Mouse (Mus musculus) yolk sac, embryonic 10.5 days (tissue): Measurements from ENCODE around the gene Sipa1l2.
A peak's percentile ranks its signal among the peaks of the same experiment; 100 is the strongest.

Experiments used
- DNase-seq: peaks from one replicate; pipeline ENCODE4 v3.0.0-alpha.2; 2017; ENCODE audit warnings: low spot score

The Sipa1l2 gene

DNA sequence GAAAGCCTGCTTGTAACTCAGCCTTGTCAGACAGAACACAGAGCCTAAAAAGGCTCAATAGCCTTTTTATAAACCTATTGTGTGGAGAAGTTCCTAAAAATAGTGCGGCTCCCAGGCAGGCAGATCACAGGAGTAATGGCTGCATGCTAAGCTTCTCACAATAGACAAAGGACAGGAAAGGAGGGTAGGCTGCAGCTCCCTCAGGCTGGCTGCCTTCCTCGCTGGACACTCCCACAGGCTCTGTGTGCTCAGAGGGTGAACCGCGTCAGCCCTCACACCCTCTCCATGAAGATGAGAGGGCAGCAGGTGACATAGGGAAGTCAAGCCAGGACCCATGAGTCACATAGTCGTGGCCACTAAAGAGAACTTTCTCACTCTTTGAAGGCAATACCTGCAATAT lies 55.7 kb downstream of the Sipa1l2 start:
- DNase-seq = no peak

DNA sequence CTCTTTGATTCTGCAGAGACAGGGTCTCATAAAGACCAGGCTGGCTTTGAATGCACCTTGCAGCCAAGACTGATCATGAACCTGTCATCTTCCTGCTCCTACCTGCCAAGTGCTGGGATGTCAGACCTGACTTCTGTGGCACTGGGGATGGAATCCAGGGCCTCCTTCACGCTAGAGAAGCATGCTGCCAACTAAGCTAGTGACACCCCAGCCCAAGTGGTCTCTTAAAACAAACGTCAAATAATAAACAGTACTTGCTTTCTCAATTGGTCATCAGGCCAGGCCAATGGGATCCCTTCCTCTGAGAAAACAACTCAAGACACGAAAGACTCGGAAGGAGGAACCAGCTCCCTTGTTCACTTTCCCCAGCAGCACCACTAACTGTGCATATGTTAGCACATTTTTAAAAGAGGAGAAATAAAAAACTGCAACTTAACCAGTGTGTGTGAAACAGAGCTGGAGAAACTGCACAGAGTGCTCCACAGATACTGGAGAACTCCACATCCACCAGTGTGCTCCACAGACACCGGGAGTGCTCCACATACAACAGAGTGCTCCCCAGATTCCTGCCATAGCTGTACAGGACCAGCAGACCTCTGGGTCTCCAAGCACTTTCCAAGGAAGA lies 56.3 kb downstream of the Sipa1l2 start:
- DNase-seq = no peak

DNA sequence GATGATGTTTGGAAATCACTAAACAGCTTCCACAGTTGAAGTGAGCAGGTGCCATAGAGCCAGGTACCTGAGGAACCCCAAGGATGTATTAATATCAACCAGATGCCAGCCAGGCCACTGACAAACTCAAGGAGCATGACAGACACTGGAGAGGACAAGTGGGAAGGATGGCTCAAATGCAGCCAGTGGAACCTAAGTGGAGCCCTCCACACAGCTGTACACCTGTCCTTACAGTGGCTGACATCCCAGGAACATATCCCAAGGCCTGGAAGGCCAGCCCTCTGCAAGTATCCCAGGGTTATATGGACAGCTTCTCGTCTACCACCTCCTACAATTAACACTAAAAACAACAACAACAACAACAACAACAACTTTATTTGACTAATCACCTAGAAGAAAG lies 57.0 kb downstream of the Sipa1l2 start:
- DNase-seq = no peak

DNA sequence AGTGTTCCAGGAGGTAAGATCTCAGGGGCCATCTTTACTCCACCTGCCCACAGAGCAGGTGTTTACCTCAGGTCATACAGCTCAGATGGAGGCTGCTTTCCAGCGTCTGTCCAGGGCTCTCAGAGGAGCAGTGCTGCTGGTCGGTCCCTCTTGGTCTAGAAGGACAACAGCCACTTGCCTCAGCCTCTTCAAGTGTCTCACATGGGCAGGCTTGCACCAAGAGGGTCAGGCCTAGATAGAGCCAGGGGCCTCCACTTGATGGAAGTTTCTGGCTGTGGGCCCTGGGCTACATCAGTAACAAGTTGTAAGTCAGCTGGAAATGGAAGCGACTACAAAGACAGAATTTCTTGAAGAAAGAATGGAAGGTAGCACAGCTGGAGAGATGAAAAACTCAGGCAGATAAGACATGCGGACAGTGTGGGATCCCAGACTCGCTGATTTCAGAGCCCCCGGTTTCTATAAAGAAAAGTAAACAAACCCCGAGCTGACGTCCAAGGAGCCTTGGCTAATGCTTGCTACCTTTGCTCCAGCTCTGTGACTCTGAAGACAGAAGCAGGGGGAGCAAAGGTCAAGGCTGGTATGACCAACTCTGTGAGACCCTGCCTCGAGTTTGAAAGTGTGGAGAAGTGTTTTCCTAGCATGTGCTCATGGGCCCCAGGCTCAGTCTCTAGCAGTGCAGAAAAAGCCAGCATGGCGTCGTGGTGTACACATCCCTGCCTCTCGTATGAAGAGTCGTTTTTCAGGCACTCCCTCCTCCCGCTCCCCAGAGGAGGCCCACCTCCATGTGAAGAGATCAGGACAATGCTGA lies 58.5 kb downstream of the Sipa1l2 start:
- peak; percentile 77 for DNase-seq

DNA sequence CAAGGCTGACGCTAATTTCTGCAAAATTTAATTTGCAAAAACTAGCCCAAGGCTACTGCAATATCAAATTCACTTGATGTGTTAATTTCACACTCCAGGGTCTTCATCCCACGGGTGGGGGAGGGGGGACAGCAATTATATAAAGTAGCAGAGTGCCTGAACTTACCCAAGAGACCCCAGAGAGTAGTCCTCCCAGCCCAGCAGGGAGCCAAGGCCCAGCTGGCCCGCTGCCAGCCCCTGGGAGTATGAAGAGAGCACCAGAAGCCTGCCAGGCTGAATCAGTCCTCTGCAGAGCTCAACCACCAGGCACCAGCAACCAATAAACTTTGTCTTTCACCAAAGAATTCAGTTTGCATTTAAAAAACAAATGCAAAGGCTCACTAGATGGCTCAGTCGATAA lies 59.8 kb downstream of the Sipa1l2 start:
- no peak for DNase-seq

DNA sequence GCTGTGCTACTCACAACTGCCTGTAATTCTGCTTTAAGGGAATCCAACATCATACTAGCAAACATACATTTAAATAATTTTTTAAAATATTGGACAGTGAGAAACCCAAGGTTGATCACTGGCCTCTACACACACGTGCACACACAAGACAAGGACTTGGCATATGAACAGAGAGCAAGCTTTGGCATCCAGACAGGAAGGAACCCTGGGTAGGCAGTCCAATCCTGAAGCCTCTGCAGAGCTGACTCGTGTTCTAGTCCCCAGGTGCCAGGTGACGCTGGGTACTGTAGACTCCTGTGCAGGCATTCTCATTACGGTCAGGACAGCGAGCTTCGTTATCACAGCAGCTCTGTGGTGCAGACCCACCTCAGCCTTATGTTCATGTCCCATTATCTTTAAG lies 60.4 kb downstream of the Sipa1l2 start:
- DNase-seq = no peak

DNA sequence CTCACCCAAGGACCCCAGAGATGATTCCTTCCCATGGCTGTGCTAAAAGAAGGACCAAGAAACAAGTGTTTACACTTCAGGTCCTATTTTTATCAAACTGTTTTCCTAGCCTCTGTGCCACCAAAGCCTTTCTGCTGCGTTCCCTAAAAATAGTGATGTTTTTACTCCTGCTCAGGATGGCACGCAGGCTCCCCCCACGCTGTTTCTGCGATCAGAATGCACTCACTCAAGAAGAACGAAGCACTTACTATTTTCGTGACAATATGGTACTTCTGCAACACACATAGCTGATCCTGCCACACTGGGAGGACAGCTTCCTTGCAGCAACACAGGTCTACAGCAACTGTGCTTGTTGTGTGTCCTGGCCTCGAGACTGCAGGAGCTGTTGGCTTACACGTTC lies 62.3 kb downstream of the Sipa1l2 start:
- no peak for DNase-seq

DNA sequence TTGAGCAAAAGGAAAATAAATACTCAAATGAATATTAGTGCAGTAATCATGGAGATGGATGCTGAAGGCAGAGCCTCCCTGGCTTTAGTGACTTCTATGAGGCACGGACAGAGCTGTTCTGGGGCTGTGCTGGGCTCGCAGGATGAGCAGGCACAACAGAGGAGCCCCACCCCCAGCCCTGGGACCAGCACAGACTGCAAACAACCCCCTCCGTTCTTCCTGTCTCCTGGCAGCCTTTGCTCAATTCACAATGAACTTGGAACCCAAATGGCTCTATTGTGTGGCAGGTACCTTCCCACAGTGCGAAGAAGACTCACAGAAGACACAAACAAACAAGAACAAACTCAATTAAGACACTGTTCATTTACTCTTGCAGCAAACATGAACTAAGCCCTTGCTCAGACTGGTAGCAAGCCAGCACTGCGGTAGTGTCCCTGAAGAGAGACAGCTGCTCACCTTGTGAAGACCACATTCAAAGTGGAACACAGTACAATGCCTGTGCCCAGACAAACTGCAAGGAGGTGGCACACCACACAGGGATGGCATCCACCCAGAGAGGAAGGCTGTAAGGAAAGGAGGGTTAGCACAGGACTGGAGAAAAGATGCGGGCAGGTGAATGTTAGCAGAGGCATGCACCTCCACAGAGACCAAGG lies 64.9 kb downstream of the Sipa1l2 start:
- DNase-seq = peak; percentile 60

DNA sequence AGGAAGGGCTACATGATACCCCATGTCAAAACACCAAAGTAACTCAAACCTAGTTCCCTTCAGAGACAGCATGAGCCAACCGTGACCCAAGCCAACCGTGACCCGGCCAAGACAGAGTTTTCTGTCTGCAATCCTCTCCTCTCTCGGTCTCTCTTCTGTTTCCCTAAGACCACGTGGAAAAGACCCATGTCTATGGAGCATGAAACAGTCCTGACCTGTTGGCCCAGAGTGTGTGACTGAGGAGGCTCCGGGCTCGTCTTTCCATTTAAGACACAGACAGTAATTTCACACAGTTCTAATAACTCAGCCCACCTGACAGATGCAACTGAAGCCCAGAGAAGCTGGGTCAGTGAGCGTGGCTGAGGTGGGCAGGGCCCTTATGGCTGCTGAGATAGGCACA lies 65.8 kb downstream of the Sipa1l2 start:
- no peak for DNase-seq

DNA sequence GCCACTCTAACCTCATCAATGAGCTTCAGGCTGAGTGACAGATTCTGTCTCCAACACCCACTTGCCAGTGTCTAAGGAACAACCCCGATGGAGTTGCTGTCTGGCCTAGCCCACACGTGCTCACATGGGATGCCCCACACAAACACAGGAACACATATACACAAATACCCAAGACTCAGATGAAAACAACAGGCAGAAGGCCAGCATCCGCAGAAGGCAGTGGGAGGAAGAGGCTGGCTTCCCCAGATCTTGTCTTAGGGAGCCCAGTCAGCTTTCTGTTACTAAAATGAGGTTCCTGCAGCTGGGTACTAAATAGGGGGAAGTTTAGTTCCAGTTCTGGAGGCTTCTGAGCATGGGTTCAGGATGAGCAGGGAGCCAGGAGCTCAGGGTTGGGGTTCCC lies 66.8 kb downstream of the Sipa1l2 start:
- no peak for DNase-seq

DNA sequence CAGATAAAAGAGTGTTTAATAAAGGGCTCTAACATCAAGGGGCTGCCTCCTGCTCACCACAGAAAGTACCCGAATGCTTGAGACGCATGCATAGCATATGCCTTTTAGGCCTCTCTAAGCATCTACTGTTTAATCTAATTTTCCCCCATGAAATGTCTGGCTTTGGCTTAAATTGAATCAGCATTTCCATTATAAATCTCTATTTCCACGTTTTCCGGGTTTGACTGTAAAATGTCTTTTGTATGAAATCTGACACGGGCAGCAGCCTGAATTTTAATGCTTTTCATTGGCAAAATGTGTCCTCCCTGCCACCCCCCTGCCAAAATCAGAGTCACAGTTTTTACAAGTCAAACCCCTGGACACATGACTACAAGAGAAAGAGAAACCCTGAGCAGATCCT lies 69.6 kb downstream of the Sipa1l2 start:
- no peak for DNase-seq

DNA sequence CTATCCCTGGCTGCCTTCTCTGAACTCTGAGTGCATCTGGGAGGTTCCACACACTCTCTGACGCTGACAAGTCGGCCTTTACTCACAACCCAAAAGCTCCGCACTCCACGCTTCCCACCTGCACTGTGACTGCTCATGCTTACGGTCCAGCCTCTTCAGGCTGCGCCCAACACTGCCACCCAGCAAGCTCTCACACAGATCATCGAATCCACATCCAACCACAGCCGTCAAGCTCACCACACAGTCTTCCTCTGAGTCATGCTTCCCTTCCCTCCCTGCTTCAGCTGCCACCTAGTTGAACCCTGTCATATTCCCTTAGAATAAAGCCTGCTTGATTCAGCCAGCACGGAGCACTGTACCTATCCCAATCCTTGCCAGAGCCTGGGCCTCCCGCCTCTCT lies 71.1 kb downstream of the Sipa1l2 start:
- no peak for DNase-seq

DNA sequence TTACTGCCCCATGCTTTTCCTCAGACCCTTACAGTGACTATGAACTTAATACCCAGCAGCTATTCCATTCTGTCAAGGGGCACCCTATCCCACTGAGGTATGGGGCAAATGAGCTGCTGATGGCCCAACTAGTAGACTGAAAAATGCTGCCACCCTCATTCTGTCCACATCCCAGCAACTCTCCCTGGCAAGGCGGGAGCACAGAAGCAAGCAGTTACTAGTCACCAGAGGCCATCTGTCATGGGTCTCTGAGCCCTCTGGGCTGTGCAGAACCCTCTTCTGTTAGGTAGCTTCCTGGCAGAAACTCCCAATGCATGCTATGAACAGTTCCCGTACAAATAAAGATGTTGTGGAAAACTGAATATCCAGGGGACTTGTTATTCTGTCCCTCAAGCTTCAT lies 74.1 kb downstream of the Sipa1l2 start:
- DNase-seq = no peak

DNA sequence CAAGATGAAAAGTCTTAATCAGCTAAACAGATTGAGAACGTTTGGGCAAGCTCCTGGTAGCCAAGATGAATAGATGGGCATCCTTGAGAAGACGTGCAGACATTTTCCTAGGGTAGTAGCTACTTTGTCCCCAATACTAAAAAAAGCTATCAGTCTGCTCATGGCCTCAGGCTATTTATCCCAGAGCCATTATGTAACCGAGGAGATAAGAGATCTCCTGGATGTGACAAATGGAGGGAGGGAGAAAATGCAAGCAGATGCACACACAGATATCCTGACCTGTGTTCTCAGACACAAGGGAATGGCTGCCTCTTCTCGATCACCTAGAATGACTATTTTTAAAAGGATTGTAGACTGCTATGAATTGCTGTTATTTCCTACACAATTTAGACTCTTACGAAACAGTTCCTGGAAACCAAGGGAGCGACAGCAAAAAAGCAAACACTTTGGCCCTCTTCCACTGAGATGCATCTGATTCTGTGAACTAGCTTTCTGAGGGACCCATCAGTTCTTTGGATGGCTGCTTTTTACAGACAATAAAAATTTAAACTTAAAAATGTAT lies 76.3 kb downstream of the Sipa1l2 start:
- no peak for DNase-seq

DNA sequence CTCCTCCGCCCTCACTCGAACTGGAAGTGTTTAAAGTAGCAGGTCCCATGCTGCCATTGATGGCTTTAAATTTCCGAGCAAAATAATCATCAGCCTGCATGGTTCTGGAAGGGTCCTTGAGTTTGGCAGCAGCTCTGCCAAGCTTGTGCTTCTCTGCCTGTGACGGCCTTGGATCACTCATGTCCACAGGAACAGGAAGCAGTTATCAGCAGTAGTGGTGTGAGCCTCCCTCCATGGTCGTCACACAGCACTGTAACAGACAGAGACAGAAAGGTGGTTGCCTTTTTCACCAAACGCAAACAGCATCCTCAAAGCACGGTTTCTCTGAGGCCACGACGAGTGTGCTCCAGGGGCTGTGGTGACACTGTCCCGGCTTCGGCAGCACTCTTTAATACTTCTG lies 77.2 kb downstream of the Sipa1l2 start:
- DNase-seq = no peak

DNA sequence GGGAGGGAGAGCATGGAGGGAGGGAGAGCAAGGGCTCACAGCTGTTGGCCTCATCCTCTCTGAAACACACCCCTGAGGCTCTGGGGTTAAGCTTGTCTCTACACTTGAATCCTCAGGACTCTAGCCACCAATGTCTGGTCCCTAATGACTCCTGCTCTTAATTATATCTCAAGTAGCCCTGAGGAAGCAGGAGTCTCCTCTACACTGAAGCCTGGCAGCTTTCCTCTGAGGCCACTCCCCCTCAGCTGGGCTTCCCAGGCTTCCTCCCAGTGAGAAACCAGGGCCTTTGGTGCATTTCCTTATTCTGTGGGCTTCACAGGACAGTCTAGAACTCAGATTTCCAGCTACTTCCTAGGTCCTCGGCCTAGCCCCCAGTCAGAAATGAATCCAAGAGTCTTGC lies 80.9 kb downstream of the Sipa1l2 start:
- DNase-seq = no peak

DNA sequence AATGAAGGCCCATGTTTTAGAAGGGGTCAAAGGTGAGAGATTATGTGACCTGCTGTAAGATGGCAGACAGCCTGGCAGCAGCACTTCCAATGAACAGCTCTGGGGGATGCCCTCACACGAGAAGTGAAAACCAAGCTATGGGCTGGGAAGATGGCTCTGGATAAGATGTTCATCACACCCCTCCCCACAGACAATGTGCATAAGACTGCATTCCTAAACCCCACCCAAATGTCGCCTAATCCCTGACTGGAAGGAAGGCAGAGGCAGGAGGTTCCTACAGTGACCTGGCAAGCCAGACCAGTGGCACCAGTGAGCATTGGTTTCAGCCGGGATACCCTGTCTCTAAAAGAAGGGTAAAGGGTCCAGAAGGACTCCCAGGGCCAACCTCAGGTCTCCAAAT lies 83.9 kb downstream of the Sipa1l2 start:
- DNase-seq = no peak

DNA sequence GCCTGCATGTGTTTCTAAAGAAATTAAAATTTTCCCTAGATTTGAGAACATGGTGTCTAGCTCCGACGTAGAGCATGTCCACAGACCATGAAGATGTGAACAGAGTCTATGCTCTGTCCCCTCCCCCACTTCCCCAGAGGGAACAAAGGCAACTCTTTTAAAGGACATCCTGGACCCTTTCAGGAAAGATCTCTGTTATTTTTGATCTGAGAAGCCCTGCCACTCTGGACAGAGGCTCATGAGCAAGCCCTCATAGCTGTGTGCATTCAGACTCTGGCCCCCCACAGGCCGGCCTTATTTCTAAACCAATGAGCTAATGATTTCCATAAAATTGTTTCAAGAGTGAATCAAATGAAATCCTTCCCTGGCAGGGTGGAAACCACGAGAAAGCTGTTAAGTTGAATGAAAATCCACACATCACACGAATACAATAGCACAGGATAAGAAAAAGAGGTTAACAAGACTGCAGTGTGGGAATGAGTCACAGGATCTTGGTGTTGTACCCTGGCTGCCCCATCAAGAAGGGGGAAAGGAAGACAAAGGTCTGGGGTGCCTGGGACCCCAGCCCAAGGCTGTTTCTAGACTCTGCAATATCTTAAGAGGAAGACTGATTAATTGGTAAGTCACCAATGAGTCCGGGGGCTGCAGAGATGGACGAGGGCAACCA lies 84.9 kb downstream of the Sipa1l2 start:
- no peak for DNase-seq

DNA sequence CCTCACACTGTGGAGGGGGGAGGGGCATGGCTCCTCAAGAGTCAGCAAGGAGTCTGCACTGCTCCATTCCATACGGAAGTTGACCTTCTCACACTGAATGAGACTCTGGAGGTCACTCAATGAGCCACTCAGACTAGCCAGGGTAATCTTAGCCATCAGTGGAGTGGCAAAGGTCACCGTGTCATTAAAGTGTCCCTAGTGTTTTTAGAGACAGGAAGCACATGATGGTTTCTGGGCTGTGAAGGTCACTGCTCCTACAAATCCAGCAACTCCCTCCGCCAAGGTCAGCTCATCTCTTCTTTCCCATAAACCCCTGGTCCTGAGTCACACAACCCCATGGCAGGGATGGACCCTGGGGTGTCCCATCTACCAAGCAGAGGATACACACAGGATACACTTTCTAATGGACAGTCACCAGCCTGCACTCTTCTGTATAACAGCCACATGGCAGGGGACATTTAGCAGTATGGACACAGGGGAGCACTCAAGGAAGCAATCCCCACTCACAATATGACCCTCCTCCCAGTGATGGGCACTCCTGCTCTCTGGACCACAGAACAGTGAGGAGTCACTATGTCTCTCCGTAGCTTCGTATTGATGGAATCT lies 87.0 kb downstream of the Sipa1l2 start:
- peak; percentile 31 for DNase-seq

DNA sequence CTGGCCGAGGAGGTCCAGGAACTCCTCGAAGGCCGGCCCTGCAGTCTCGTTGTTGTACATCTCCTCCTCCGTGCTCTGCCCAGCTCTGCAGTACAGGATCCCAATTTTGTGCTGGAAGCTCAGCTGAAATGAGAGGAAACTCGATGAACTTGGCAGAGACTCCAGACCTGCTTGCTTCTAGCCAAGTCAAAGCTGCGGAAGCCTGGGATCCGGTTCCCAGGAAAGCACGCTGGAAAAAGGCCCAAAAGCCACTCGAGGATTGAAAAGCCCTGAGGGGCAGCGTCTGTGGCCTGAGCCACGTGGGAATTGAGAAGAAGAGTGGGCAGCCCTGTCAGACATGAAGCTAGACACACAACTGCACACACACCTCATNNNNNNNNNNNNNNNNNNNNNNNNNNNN lies 94.7 kb downstream of the Sipa1l2 start:
- no peak for DNase-seq

DNA sequence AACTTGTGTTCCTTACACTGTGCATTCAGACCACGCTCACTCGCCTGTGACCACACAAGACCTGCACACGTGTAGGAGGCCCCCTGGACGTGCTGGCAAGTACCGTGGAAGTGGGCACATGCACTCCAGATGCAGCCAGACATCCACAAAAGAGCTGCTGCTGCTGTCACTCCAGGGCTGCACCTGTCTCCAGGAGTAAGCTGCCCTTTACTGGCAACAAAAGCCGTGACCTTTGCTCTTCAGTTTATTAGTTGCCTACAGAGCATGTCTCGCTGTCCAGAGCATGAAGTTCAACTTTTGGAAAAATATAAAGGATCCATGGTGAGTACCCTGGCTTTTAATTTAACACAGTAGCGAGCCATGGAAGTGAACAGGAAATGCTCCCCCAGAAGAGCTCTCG lies 98.2 kb downstream of the Sipa1l2 start:
- no peak for DNase-seq

DNA sequence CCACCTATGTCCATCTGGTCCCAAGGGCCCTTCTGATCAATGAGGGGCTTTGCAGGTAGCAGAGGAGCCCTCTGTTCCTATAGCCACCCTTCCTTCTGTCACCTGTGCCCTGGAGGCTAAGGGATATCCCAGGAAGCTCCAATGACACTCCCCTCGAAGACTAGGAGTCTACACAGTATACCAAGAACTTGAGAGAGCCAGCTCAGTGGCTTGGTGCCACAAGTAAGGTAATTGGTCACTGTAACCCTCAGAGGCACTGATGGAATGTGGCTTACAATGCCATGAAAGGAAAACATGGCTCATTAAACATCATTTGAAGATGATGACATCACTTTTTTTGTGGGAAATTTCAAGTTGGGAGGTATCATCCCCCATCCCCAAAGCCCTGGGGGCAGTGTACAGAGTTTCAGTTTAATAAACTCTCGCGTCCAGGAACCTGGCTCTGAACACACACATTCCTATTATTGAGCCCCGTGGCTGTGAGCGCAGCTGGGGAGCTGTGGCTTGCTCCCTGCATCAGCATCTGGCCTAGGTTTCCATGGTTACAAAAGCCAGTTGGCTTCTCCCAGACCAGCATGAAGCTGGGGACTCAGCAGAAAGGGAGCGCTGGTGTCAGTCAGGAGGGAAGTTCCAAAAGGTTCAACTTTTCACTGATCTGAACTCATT lies 104.3 kb downstream of the Sipa1l2 start:
- no peak for DNase-seq
